Mouse (Mus musculus) lung, postnatal 0 days (tissue): Measurements from ENCODE around the gene Ece1.

Experiments used
- CTCF ChIP-seq: IDR thresholded peaks from 2 replicates; pipeline ENCODE4 v1.5.1; 2016; ENCODE audit warnings: antibody characterized with exemption, mild to moderate bottlenecking
- EP300 ChIP-seq: IDR thresholded peaks from 2 replicates; pipeline ENCODE4 v1.6.1; 2016; ENCODE audit warnings: antibody characterized with exemption, mild to moderate bottlenecking, control low read depth

GRCm38 (mm10) chr4:137830380-137830779 lies 31.7 kb upstream of the Ece1 start:
- TF ChIP-seq CTCF, result no peak
- TF ChIP-seq EP300, result no peak
